Mouse (Mus musculus) cerebellum, adult 2 months (tissue): ENCODE results near the gene Trpd52l3.

Source experiments
- CTCF ChIP-seq: fragments of 200-500 bp; IDR thresholded peaks from 2 replicates; pipeline ENCODE4 v1.5.1; 2011; ENCODE audit warnings: low read depth, mild to moderate bottlenecking, control low read depth, low read length, moderate library complexity, borderline replicate concordance; ENCODE audit not compliant: insufficient read depth
- POLR2A ChIP-seq: fragments of 200-500 bp; IDR thresholded peaks from 2 replicates; pipeline ENCODE4 v1.6.1; 2011; ENCODE audit warnings: low read length, control low read depth, borderline replicate concordance; ENCODE audit not compliant: insufficient read depth

- TF ChIP-seq CTCF (no peak), POLR2A (no peak)
These were observed 19.2 kb upstream of the Trpd52l3 start for GRCm38 (mm10) chr19:29984208-29985005.
